Mouse (Mus musculus) cerebellum, adult 8-10 months (tissue): Measurements from ENCODE around the gene Wdr5.

ENCODE experiments used
- DNase-seq: peaks from one replicate; pipeline ENCODE4 v3.0.0; 2022

The Wdr5 gene

GRCm38 (mm10) chr2:27514639-27515328 is at the start of gene Wdr5:
Gene Wdr5 (plus strand): TSS chr2:27515157.
- peak; percentile 97 for DNase-seq

- DNase-seq: no peak
Observed at GRCm38 (mm10) chr2:27469292-27469990, 45.5 kb upstream of the Wdr5 start.

GRCm38 (mm10) chr2:27469991-27470355 is 45.0 kb upstream of the Wdr5 start:
- no peak for DNase-seq

- DNase-seq: no peak
Observed at GRCm38 (mm10) chr2:27470535-27470934, 44.4 kb upstream of the Wdr5 start.

GRCm38 (mm10) chr2:27471170-27471584 is 43.8 kb upstream of the Wdr5 start:
- no peak for DNase-seq

GRCm38 (mm10) chr2:27473061-27473765 is 41.7 kb upstream of the Wdr5 start:
- no peak for DNase-seq

GRCm38 (mm10) chr2:27473911-27474310 is 41.0 kb upstream of the Wdr5 start:
- no peak for DNase-seq

GRCm38 (mm10) chr2:27474621-27475484 is 40.1 kb upstream of the Wdr5 start:
- no peak for DNase-seq

- peak; percentile 90 for DNase-seq
Observed at GRCm38 (mm10) chr2:27475495-27476302, 39.3 kb upstream of the Wdr5 start.

GRCm38 (mm10) chr2:27476303-27477192 is 38.4 kb upstream of the Wdr5 start:
- peak; percentile 61 for DNase-seq

GRCm38 (mm10) chr2:27479821-27480220 is 35.1 kb upstream of the Wdr5 start:
- no peak for DNase-seq

- no peak for DNase-seq
Observed at GRCm38 (mm10) chr2:27480367-27480766, 34.6 kb upstream of the Wdr5 start.

- DNase-seq: no peak
Observed at GRCm38 (mm10) chr2:27482265-27482861, 32.6 kb upstream of the Wdr5 start.

GRCm38 (mm10) chr2:27486725-27487124 is 28.2 kb upstream of the Wdr5 start:
- no peak for DNase-seq

- no peak for DNase-seq
Observed at GRCm38 (mm10) chr2:27487336-27488049, 27.5 kb upstream of the Wdr5 start.

- DNase-seq: no peak
Observed at GRCm38 (mm10) chr2:27488362-27488761, 26.6 kb upstream of the Wdr5 start.

- no peak for DNase-seq
Observed at GRCm38 (mm10) chr2:27490939-27491338, 24.0 kb upstream of the Wdr5 start.

GRCm38 (mm10) chr2:27493971-27494370 is 21.0 kb upstream of the Wdr5 start:
- DNase-seq: no peak

- no peak for DNase-seq
Observed at GRCm38 (mm10) chr2:27496391-27497028, 18.4 kb upstream of the Wdr5 start.
